ENCODE assay signal across 8 mouse cellular contexts in the genomic region with DNA sequence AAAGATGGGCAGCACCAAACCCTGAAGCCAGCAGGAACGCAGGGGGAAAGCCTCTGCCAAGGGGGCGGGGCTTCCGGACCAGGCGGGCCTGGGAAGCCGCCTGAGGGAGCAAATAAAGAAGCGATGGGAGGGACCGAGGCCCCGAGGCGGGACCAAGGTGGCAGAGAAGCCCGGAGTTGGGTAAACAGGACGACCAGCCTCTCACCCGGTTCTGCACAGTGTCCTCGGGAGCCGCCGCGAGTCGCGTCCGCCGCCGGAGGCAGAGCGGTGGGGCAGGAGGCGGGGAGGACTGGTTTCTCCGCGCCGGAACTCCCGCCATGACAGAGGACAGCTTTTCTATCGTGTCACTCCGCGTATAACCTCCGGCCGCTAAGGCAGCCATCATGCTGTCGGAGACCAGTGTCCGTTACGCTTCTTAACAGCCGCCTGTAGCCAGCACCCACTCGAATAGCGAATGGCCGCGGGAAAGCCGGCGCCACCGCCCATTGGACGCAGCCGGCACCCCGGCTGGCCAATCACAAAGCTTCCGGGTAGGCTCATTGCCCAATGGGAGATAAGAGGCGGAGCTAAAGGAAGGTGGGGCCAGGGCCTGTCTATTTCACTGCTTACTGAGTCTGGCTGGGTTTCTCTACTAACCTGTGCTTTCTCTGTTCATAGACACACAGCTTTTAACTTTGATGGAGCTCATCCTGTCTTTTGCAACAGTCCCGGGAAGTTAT. TPM values are rescaled to one million over a fixed set of nuclear protein-coding genes. Genes with fewer than 3 reads are reported as not detected.
DNase-seq lines count a peak whose midpoint lies in the region; ATAC-seq and TF ChIP-seq lines count a peak whose summit lies in the region.

A gene (plus strand): TSS at position 144 of the 719 bp plus-strand sequence.
A gene (minus strand): TSS at position 469 of the 719 bp plus-strand sequence.

- H3K4me2 ChIP-seq in embryonic facial prominence, embryonic 14.5 days (ENCODE audit: low read depth, low read length): peak within 1 kb of the TSS; percentile 95
- peak within 1 kb of the TSS; percentile 82 for H3K4me2 ChIP-seq in limb, embryonic 13.5 days (replicated peaks)
- peak within 1 kb of the TSS; percentile 97 for H3K4me2 ChIP-seq in midbrain, embryonic 16.5 days (ENCODE audit: low read length)

- H3K4me3 ChIP-seq in embryonic facial prominence, embryonic 14.5 days (ENCODE audit: low read depth, low read length): peak within 1 kb of the TSS; percentile 75
- peak within 1 kb of the TSS; percentile 90 for H3K4me3 ChIP-seq in heart, adult 2 months
- peak within 1 kb of the TSS; percentile 65 for H3K4me3 ChIP-seq in limb, embryonic 13.5 days
- H3K4me3 ChIP-seq in midbrain, embryonic 16.5 days (ENCODE audit: low read depth, low read length): peak within 1 kb of the TSS; percentile 69

- no peaks in the 10 kb centered on the region for H3K9me3 ChIP-seq in embryonic facial prominence, embryonic 14.5 days (ENCODE audit: control insufficient read depth, low read length)
- H3K9me3 ChIP-seq in limb, embryonic 13.5 days: no peaks in the 10 kb centered on the region
- H3K9me3 ChIP-seq in midbrain, embryonic 16.5 days (replicated peaks; ENCODE audit: control insufficient read depth, low read length, poor library complexity, severe bottlenecking): no peaks in the 10 kb centered on the region

- no peaks in the 10 kb centered on the region for H3K36me3 ChIP-seq in embryonic facial prominence, embryonic 14.5 days (ENCODE audit: control insufficient read depth, insufficient read depth, low read length)
- no peaks in the 10 kb centered on the region for H3K36me3 ChIP-seq in heart, adult 2 months (ENCODE audit: control insufficient read depth, insufficient read depth, low read length)
- no peaks in the 10 kb centered on the region for H3K36me3 ChIP-seq in limb, embryonic 13.5 days
- H3K36me3 ChIP-seq in midbrain, embryonic 16.5 days (ENCODE audit: control insufficient read depth, insufficient read depth, low read length): no peaks in the 10 kb centered on the region

- H3K4me1 ChIP-seq in embryonic facial prominence, embryonic 14.5 days (ENCODE audit: control insufficient read depth, insufficient read depth, low read length): 0 out of 2 replicates have a peak, but pooled peaks cover 4% of the 10 kb centered on the region
- no peaks in the 10 kb centered on the region; the same call in 1 of the 2 replicates for H3K4me1 ChIP-seq in heart, adult 2 months (ENCODE audit: control insufficient read depth, insufficient read depth, low read length)
- peaks cover 13% of the 10 kb centered on the region for H3K4me1 ChIP-seq in limb, embryonic 13.5 days
- H3K4me1 ChIP-seq in midbrain, embryonic 16.5 days (ENCODE audit: control insufficient read depth, insufficient read depth, low read length): peaks cover 6% of the 10 kb centered on the region; the same call in 1 of the 2 replicates

- peak within 1 kb of the TSS; percentile 66 for H3K9ac ChIP-seq in embryonic facial prominence, embryonic 14.5 days (ENCODE audit: low read depth, low read length)
- H3K9ac ChIP-seq in heart, adult 2 months (ENCODE audit: low read depth, low read length): peak within 1 kb of the TSS; percentile 36
- H3K9ac ChIP-seq in limb, embryonic 13.5 days: peak within 1 kb of the TSS; percentile 55
- peak within 1 kb of the TSS; percentile 82 for H3K9ac ChIP-seq in midbrain, embryonic 16.5 days (ENCODE audit: low read depth, low read length)

- H3K27me3 ChIP-seq in embryonic facial prominence, embryonic 14.5 days (replicated peaks; ENCODE audit: control insufficient read depth, insufficient read depth, low read length): no peaks in the 10 kb centered on the region
- no peaks in the 10 kb centered on the region for H3K27me3 ChIP-seq in heart, adult 2 months (ENCODE audit: control insufficient read depth, insufficient read depth, low read length)
- no peaks in the 10 kb centered on the region for H3K27me3 ChIP-seq in limb, embryonic 13.5 days
- H3K27me3 ChIP-seq in midbrain, embryonic 16.5 days (ENCODE audit: control insufficient read depth, insufficient read depth, low read depth, low read length): no peaks in the 10 kb centered on the region

- DNase-seq in 3T3-L1 (ENCODE audit: low read depth, low spot score): peak; percentile 95
- DNase-seq in adrenal gland, postnatal 4 days (ENCODE audit: low spot score in 2 of 2): peak; percentile 75 to 77
- peak; percentile 97 for DNase-seq in embryonic facial prominence, embryonic 14.5 days (ENCODE audit: low spot score)
- peak; percentile 91 to 93 for DNase-seq in heart, adult 2 months
- peak; percentile 91 to 93 for DNase-seq in kidney, adult 8-10 months
- peak; percentile 87 to 94 for DNase-seq in spleen, postnatal 10 days (ENCODE audit: low spot score in 2 of 2)

- no peak for TF ChIP-seq EP300 in heart, adult 2 months (IDR thresholded peaks at IDR 0.05; ENCODE audit: insufficient read depth, low read depth, low read length)

- TF ChIP-seq CTCF in heart, adult 2 months (IDR thresholded peaks at IDR 0.05): 0 out of 2 replicates have a peak, but pooled peaks have one; percentile 2

- ATAC-seq in embryonic facial prominence, embryonic 14.5 days (ENCODE audit: low read depth): peak; percentile 96
- ATAC-seq in limb, embryonic 13.5 days (ENCODE audit: low FRiP score, low read depth): peak; percentile 95
- ATAC-seq in midbrain, embryonic 16.5 days: peak; percentile 97

- no peaks in the 10 kb centered on the region for H3K79me2 ChIP-seq in heart, adult 2 months (replicated peaks; ENCODE audit: control insufficient read depth, insufficient read depth, low read length)

- peak; percentile 67; the same call in 1 of the 2 replicates for TF ChIP-seq POLR2A in heart, adult 2 months (IDR thresholded peaks at IDR 0.05; ENCODE audit: insufficient read depth, low read depth, low read length)

- under 1% methylated on average over 45 of the region's 49 CpGs for WGBS in embryonic facial prominence, embryonic 14.5 days
- under 1% methylated on average over 48 of the region's 49 CpGs for WGBS in heart, adult 2 months
- WGBS in limb, embryonic 13.5 days: under 1% methylated on average over 49 of the region's 49 CpGs
- WGBS in midbrain, embryonic 16.5 days: under 1% methylated on average over 49 of the region's 49 CpGs

- peak within 1 kb of the TSS; percentile 95 for H3K27ac ChIP-seq in embryonic facial prominence, embryonic 14.5 days (replicated peaks; ENCODE audit: low read depth, low read length)
- H3K27ac ChIP-seq in heart, adult 2 months: peak within 1 kb of the TSS; percentile 91
- H3K27ac ChIP-seq in limb, embryonic 13.5 days: peak within 1 kb of the TSS; percentile 97
- peak within 1 kb of the TSS; percentile 98 for H3K27ac ChIP-seq in midbrain, embryonic 16.5 days (ENCODE audit: low read length)

- intact Hi-C loops in heart, adult 2 months (cut with DNase I): loop anchor here (1.0 kb wide), 1 partner anchor 49 kb away; a partner anchor contains a TSS

RNA-seq across cellular contexts. Expression of the first gene that starts in this region (rescaled TPM):
- under 1 TPM; 0.54 to 0.70 TPM for total RNA-seq in adrenal gland, postnatal 4 days (2021)
- 0.22 and 0.28 TPM in 2 replicates for polyA plus RNA-seq in embryonic facial prominence, embryonic 14.5 days (2014; fragmentation: Nextera tagmentation; extraction: Ambion mirVana)
- not detected for total RNA-seq in heart, adult 2 months (2021)
- 0.10 TPM in 1 of 2 replicates, not detected in the other for polyA plus RNA-seq in heart, adult 2 months (2012; rRNA removed)
- 0.28 and 0.48 TPM in 2 replicates for polyA plus RNA-seq in limb, embryonic 13.5 days (2015; fragmentation: Nextera tagmentation; extraction: Ambion mirVana)
- polyA plus RNA-seq in midbrain, embryonic 16.5 days (2015; fragmentation: Nextera tagmentation; extraction: Ambion mirVana): 0.51 and 1.3 TPM in 2 replicates

RNA-seq across cellular contexts. Expression of the second gene that starts in this region (rescaled TPM):
- 10 to 100 TPM; 12.1 to 13.5 TPM for total RNA-seq in adrenal gland, postnatal 4 days (2021)
- polyA plus RNA-seq in embryonic facial prominence, embryonic 14.5 days (2014; fragmentation: Nextera tagmentation; extraction: Ambion mirVana): 7.5 and 7.7 TPM in 2 replicates
- 1 to 10 TPM in 1 of 2 experiments, under 1 TPM in 1; 0.97 to 1.7 TPM for total RNA-seq in heart, adult 2 months (2021)
- polyA plus RNA-seq in heart, adult 2 months (2012; rRNA removed): 3.7 and 5.3 TPM in 2 replicates
- 8.5 and 9.2 TPM in 2 replicates for polyA plus RNA-seq in limb, embryonic 13.5 days (2015; fragmentation: Nextera tagmentation; extraction: Ambion mirVana)
- 3.8 and 4.0 TPM in 2 replicates for polyA plus RNA-seq in midbrain, embryonic 16.5 days (2015; fragmentation: Nextera tagmentation; extraction: Ambion mirVana)

Comparison
In these comparisons a context has a peak if more than half of its experiments do, and no peak if none do; other contexts are left out.
1. Peak in every context shown above with its lines: DNase-seq, ATAC-seq, H3K4me3 ChIP-seq and H3K27ac ChIP-seq.
2. RNA of the second gene that starts in this region (total RNA-seq): 12.1 to 13.5 TPM in adrenal gland, postnatal 4 days; 0.97 to 1.7 TPM in heart, adult 2 months; every median in the first group is over 4 times any median in the second.